Mouse (Mus musculus): Measurements from ENCODE around the gene Wipf3.

Wipf3 gene

DNA sequence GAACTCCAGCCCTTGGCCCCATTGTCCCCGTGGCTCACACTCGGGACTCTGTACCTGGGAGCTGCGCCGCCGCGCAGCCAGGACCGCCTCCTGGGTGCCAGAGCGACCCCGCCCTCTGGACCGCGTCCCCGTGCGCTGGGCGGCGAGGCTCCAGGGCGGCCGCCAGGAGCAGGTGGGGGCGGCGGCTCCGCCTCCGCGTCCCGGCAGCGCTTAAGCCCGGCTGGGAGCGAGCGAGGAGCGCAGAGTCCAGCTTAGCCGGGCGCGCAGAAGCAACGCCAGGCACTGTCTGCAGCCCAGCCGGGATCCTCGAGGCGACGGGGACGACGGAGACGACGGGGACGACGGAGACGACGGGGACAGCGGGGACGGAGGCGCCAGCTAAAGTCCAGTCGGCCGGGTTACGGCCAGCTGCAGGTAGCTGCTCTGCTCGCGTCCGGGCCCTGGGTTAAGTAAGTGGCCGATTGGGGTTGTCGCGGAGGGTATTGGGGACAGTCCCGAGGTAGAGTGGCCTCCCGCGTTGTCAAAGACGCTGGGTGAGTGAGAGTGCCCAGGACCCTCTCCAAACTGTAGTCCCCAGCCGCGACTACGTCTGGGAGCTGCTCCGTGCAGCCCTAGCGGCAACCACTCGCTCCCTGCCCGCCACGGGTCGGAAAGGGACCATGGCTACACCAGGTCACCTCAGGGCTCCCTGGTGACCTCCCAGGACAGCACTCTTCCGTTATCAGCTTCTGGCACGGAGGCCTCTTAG, at the start of gene Wipf3:
Wipf3 (plus strand) TSS at position 157 of the 748 bp plus-strand sequence.
- in situ Hi-C loops (cut with MseI, MboI) = no loop called here

DNA sequence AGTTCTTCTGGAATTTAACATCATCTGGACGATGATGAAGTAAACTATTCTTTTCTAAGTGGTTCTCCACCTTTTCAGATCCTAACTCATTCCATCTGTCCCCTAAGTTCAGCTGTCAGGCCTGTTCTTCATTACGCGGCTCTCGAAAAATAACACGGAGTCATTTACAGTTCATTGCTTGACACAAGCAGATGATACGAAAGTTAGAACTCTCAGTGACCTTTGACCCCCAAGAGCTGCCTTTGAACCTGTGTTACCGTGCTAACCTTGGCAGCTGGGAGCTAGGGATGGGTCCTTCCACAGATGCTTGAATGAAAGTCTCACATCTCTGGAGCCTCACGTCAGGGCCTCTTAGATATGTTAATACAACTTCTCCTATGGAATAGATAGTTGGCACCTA, 46.8 kb upstream of the Wipf3 start:
- in situ Hi-C loops (cut with MseI, MboI) = no loop called here

- in situ Hi-C loops (cut with MseI, MboI) = no loop called here
Observed at GRCm38 (mm10) chr6:54383893-54384524, 45.4 kb upstream of the Wipf3 start.

DNA sequence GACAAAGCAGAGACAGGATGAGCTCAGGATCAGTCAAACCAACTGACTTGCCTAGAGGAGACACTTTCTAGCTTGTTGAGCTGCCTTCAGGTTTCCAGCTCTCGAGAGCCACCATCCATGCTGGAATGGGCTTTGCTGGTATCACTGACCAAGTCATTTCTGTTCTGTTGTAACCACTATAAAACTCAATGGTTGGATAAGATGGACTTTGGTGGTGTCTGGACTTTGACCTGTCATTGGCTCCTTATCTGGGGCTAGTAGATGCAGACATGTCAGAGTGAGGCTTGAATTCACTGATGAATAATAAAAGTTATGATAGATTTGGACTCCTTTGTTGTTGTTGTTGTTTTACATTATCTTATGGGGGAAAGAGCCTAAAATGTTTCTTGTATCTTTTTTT, 44.6 kb upstream of the Wipf3 start:
- in situ Hi-C loops (cut with MseI, MboI) = no loop called here

GRCm38 (mm10) chr6:54386429-54386828, 43.0 kb upstream of the Wipf3 start:
- in situ Hi-C loops (cut with MseI, MboI) = no loop called here

DNA sequence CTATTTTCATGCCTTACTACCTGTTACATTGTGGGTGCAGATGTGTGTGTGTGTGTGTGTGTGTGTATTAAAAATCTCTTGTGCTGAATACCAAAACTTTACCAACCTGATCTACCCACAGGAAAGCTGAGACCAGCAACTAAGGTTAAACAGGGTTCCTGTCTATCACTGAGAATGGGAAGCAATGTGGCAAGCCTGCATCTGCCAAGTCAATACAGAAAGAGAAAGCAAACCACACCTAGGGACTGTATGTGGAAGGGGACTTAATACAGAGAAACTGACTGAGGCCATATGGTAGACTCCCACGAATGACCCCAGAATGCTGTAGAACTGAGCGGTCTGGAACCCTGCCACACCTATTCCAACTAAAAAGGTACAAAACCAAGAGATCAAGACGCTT, 42.4 kb upstream of the Wipf3 start:
- in situ Hi-C loops (cut with MseI, MboI) = no loop called here

DNA sequence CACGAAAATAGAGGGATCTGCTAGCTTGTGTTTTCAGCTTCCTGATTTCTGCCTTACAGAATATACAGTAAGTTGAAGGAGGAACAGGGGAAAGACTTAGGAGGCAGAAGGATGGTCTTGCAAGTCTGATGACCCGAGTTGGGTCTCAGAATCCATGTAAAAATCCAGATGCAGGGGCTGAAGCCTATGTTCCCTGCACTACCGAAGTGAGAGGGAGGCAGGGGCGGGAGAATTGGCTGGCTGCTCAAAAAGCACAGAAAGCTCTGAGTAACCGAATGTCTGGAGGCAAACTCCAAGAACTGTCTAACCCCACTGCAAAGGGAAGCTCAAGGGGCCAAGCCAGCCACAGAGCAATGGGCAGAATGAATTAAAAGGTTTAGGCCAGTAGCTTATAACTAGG, 41.7 kb upstream of the Wipf3 start:
- in situ Hi-C loops (cut with MseI, MboI) = no loop called here

- in situ Hi-C loops (cut with MseI, MboI) = no loop called here
Observed at GRCm38 (mm10) chr6:54388690-54389275, 40.6 kb upstream of the Wipf3 start.

DNA sequence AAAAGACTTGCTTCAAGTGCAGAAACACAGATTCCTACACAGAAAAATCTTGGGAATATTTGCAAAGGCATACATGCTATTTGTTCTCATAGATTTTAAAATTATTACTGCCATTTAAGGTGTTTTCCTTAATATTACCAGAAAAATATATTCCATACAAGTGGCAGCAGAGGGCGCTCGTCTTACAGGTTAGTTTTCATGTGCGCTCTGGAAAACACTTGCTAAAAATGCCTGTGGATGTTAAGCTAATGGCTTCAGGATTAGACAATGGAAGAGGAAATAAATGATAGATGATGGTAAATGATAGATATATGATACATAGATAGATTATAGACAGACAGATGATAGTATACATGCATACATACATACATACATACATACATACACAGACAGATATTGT, 37.6 kb upstream of the Wipf3 start:
- in situ Hi-C loops (cut with MseI, MboI) = loop anchor here in 1 of 2 experiments (5.0 kb wide), 1 partner anchor 111 kb away; no protein-coding TSS in a partner anchor

DNA sequence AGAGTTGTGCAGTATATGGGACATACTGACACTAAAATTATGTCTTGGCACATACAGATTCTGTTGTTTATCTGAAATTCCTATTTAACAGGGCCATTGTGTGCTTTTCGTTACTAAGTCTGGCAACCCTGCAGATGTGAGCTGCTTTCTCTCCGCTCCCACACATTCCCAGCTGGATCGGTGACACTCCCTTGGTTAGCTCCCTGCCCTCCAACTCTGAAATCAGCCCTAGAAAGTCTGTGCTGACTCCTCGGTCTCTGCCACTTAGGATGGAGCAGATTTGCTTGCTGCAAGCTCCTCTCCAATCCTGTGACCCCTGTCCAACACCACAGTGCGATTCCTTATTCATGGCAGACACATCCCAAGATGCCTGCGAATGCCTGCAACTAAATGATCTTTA, 35.5 kb upstream of the Wipf3 start:
- in situ Hi-C loops (cut with MseI, MboI) = loop anchor here in 1 of 2 experiments (5.0 kb wide), 1 partner anchor 108 kb away; no protein-coding TSS in a partner anchor

DNA sequence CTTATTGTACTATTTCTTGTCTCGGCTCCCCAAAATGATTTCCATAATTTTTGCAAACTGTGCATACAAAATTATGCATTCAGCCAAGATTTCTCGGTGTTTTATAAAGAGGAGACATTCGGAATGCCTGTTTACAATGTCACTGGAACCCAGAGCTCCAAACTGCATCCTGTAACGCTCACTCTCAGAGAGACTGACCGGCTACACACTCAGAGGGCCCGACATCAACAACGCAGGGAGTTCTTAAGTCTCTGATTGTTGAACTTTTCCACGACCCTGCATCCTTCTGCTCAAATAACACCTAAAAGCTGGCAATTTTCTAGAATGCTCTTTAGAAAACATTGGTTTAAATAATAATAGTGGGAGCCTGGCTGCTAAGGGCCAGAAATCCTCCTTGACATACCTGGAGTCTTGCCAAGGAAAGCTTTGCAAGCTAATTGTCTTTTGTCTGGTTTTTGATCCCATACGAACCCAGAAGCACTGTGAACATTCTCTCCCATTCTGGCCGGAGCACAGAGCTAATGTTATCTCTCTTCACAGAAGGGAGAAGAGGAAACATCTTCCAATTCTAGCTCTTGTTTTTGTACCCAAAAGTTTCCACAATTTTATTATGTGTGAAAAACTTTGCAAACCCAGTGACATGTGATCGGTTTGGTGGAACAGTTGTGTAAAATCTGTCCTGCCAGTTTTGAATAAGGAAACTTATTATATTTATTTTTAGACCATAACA, 30.0 kb upstream of the Wipf3 start:
- in situ Hi-C loops (cut with MseI, MboI) = loop anchor here in 1 of 2 experiments (5.0 kb wide), 1 partner anchor 103 kb away; no protein-coding TSS in a partner anchor

DNA sequence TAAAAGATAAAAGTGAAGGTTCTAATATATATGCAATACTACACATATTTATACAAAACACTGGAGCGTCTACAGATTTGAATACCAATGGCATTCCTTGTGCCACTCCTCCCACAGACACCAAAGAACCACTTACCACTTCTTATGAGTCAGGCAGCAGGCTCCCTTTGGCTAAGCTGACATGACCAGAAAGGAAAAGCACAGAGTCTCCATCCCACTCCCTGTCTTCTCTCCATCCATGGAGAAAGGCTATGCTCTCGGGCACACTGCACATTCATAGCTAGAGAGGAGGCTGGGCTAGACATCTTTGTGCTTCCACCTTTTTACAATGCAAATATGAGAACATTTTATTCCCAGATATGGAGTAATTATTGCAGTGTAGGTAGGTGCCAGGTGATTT, 27.9 kb upstream of the Wipf3 start:
- in situ Hi-C loops (cut with MseI, MboI) = no loop called here

GRCm38 (mm10) chr6:54404916-54405315, 24.5 kb upstream of the Wipf3 start:
- in situ Hi-C loops (cut with MseI, MboI) = no loop called here

DNA sequence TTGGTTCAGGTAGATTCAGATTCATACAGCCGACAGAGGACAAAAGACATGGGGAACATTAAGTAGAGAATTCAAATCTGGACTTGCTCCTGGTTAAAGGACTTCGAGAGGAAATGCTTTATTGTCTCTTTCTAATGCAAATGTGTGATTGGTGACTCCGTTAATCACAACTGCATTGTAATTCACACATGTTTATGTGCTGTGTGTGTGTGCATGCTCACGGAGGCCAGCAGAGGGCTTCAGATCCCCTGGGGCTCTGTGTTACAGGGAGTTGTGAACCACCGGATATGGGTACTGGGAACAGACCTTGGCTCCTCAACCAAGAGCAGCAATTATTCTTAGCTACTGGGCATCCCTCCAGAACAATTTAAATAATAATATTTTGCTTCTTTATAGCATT, 23.3 kb upstream of the Wipf3 start:
- in situ Hi-C loops (cut with MseI, MboI) = no loop called here

GRCm38 (mm10) chr6:54409271-54409670, 20.1 kb upstream of the Wipf3 start:
- in situ Hi-C loops (cut with MseI, MboI) = no loop called here

GRCm38 (mm10) chr6:54410451-54410850, 19.0 kb upstream of the Wipf3 start:
- in situ Hi-C loops (cut with MseI, MboI) = no loop called here

DNA sequence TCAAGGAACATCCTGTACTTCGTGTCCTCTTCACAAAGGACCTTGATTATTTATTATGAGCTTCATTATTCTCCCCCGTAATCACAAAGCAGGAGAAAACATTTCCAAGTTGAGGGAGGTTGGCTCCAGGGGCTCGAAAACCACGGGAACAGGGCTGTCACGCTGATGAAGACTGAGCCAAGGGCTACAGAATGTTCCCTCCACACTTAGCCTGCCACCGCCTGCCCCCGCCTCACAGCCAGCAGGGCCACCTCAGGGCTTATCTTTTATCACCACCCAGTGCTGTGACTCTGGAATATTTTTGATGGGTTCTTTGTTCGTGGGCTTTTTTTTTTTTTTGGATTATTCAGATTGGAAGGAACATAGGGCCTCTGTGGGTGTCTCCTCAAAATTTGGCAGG, 17.8 kb upstream of the Wipf3 start:
- in situ Hi-C loops (cut with MseI, MboI) = no loop called here

DNA sequence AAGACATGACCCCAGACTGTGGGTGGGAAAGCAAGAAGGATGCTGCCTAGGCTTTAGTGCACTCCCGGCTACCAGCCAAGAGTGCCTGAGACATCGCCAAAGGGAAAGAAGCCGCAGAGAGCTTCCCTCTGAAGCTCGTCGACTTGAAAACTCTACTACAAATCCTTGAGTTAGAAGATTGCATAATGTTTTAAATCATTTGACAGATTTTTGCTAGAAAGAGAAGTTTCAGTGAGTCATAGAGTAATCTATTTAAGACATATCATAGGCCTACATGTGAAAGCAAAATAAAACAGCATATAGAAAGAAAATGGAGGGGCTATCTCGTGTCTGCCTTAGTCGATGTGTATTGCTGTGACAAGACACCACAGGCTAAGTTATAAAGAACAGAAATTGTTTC, 16.5 kb upstream of the Wipf3 start:
- in situ Hi-C loops (cut with MseI, MboI) = no loop called here

DNA sequence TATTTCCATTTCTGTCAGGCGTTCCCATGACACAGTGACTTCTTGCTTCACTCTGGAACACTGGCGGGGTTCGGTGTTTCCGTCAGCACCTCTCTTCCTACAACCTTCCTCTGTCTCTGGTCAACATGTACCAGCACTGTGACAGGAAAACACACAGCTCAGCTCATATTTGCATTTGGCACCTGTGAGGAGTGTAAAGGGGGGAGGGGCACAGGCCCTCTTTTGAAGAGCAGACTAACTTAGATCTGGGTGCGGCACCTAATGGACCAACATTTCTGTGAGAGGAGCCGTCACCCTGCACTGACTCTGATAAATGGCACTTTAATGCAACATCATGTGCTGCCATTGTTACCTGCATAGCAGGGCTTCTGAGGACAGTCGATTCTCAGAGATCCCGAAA, 4.2 kb upstream of the Wipf3 start:
- in situ Hi-C loops (cut with MseI, MboI) = no loop called here

- in situ Hi-C loops (cut with MseI, MboI) = no loop called here
Observed at GRCm38 (mm10) chr6:54428850-54429446, 455 bp upstream of the Wipf3 start.

DNA sequence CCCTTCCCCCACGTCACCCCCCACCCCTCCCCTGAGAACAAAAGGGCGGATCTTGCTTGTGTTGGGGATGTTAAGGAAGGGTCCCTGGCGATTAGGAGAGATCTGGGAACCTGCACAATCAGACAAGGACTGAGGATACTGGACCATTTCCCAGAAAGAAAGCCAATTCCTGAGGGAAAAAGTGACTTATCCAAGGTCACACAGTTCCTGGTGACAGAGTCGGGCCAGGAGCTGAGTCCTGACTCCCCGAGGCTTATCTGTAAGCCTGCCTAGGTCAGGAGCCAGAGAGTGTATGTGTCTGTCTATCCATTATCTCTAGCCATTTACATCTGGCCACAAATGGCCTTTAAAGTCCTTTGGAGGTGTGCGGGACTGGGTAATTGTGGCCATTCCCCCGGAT, 818 bp downstream of the Wipf3 start:
- in situ Hi-C loops (cut with MseI, MboI) = no loop called here

- in situ Hi-C loops (cut with MseI, MboI) = no loop called here
Observed at GRCm38 (mm10) chr6:54431761-54432160, 2.4 kb downstream of the Wipf3 start.

Measured in mouse trophoblast stem cell (cell line).